Mouse (Mus musculus) c-Kit-negative CD71-positive TER-119-positive erythroid progenitor cells, embryonic 14.5 days (primary cell): ENCODE measurements around the gene Vmn1r34.
"Not testable (repeated sequence)": the region's sequence is repeated elsewhere in the genome, so short reads cannot be mapped to it uniquely, and the experiment has no call there.

Experiments
- DNase-seq: peaks from one replicate; pipeline ENCODE4 v3.0.0-alpha.2; 2013; ENCODE audit warnings: low read depth, low spot score

Gene Vmn1r34

GRCm38 (mm10) chr6:66643779-66644178, at the start of gene Vmn1r34:
TSS of gene Vmn1r34 (minus strand) at chr6:66643879.
- no peak for DNase-seq

GRCm38 (mm10) chr6:66685806-66686205, 42.1 kb upstream of the Vmn1r34 start, which contains the start of gene Vmn1r35:
TSS of gene Vmn1r35 (minus strand) at chr6:66685906.
- no peak for DNase-seq

DNA sequence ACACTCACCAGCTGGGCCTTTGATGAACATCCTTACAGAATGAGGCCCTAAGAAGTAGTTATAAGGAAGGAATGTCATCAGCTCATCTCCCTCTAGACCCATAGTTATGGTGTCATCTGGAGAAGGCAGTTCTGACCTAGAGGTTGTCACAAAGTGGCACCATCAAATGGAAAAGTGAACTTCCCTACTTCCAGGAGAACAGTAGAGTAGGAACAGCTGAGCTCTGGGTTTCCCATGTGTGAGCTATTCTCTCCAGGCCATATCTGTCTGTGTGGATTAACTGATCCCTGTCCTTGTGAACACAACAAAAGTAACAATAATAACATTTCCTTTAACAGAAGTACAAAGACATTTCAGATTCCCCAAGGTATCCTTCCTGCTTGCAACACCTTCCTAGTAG, 25.5 kb downstream of the Vmn1r34 start, which contains the start of gene Vmn1r33:
Vmn1r33 (minus strand) TSS at position 101 of the 400 bp plus-strand sequence.
- not testable (repeated sequence) for DNase-seq

DNA sequence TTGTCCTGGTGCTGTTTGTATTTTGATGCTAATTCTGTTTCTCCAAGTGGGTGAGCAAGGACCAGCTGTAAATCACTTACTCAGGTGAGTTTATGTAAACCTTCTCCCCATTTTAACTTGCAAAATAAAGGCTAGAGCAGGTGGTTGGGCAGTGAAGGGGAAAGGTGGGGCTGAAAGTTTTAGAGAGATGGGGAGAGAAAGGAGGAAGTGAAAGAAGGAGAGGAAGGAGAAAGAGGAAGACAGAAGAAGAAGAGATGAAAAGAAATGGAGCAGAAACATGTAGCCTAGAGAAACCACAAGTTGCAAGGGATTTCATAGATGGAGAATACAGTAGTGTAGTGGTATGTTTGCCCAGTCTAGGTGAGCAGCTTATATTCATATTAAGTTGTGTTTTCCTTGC, 47.9 kb downstream of the Vmn1r34 start:
- no peak for DNase-seq
